ENCODE assay signal across 26 mouse cellular contexts in the genomic region with DNA sequence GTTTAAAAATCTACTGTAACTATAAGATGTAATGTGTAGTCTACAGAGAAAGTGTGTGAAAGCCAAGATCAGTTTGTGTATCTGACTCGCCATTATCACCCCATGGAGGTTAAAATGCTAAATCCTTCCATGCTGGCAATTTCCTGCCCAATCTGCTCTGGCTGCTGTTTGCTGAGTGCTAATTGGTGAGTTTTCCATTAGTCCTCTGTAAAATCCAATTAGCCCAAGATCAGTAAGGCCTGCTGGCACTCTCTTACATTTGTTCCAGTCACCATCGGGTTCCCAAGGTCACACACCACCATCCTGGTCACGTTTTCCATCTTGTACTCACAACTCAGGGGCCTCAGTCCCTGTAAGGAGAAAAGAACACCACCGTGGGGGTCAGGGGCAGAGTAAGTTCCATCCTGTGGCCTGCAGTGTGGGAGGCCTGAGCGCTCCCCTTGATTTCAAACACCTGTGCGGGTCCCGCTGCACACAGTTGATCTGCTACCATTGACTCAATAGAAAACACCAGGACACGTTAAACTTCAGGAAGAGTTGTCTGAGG.
A peak's percentile ranks its signal among the peaks of the same experiment; 100 is the strongest.
DNase-seq lines count a peak whose midpoint lies in the region; ATAC-seq and TF ChIP-seq lines count a peak whose summit lies in the region.
"Had no signal": no experiment of that assay in that cellular context is flagged by ENCODE, and none has a peak within 500 bp of the region (broad histone marks: within the 10 kb centered on the region; RNA-seq: fewer than 3 reads in every experiment).

No protein-coding gene starts in this region.

- H3K9me3 ChIP-seq in hindbrain, embryonic 10.5 days, result no peaks in the 10 kb centered on the region
- H3K9me3 ChIP-seq in hindbrain, embryonic 11.5 days (ENCODE audit: control insufficient read depth, low read length), result no peaks in the 10 kb centered on the region
- H3K9me3 ChIP-seq: embryonic facial prominence, embryonic 13.5 days; heart, embryonic 10.5 days; limb, embryonic 13.5 days; liver, embryonic 12.5 days; midbrain, embryonic 10.5 days had no signal

- no peaks in the 10 kb centered on the region for H3K27me3 ChIP-seq in hindbrain, embryonic 10.5 days (ENCODE audit: insufficient read depth, poor library complexity, severe bottlenecking)
- H3K27me3 ChIP-seq in hindbrain, embryonic 11.5 days (ENCODE audit: control insufficient read depth, insufficient read depth, low read length), result no peaks in the 10 kb centered on the region
- H3K27me3 ChIP-seq: embryonic facial prominence, embryonic 13.5 days; liver, embryonic 12.5 days had no signal

- no peak for TF ChIP-seq CTCF in brain, embryonic 14.5 days (IDR thresholded peaks at IDR 0.05; ENCODE audit: borderline replicate concordance, extremely low read depth, insufficient read depth, insufficient read length)

- TF ChIP-seq POLR2A in brain, embryonic 14.5 days (IDR thresholded peaks at IDR 0.05; ENCODE audit: borderline replicate concordance, extremely low read depth, insufficient read depth, insufficient read length, poor library complexity, severe bottlenecking), result no peak

- H3K4me2 ChIP-seq in hindbrain, embryonic 11.5 days (replicated peaks; ENCODE audit: low read depth, low read length), result no peak overlapping the region
- H3K4me2 ChIP-seq: embryonic facial prominence, embryonic 13.5 days; limb, embryonic 13.5 days; liver, embryonic 12.5 days had no signal

- no peak overlapping the region for H3K4me3 ChIP-seq in hindbrain, embryonic 10.5 days
- no peak overlapping the region for H3K4me3 ChIP-seq in hindbrain, embryonic 11.5 days (ENCODE audit: low read depth, low read length)
- H3K4me3 ChIP-seq: embryonic facial prominence, embryonic 13.5 days; erythroblast, embryonic 14.5 days; gastrocnemius, adult 2 months; heart, embryonic 10.5 days; limb, embryonic 13.5 days; liver, embryonic 12.5 days; midbrain, embryonic 10.5 days had no signal

- H3K4me1 ChIP-seq in hindbrain, embryonic 10.5 days (replicated peaks), result no peaks in the 10 kb centered on the region
- no peaks in the 10 kb centered on the region for H3K4me1 ChIP-seq in hindbrain, embryonic 11.5 days (replicated peaks; ENCODE audit: control insufficient read depth, insufficient read depth, low read length)
- H3K4me1 ChIP-seq: embryonic facial prominence, embryonic 13.5 days; heart, embryonic 10.5 days; liver, embryonic 12.5 days; midbrain, embryonic 10.5 days had no signal

- no peak for ATAC-seq in hindbrain, embryonic 11.5 days (ENCODE audit: low FRiP score)
- ATAC-seq: activated CD4-positive, CD25-positive, alpha-beta regulatory T cell, adult 4 months; inflammation-experienced regulatory T-cells, adult 6 months; liver, embryonic 12.5 days had no signal

- H3K9ac ChIP-seq in hindbrain, embryonic 11.5 days (ENCODE audit: low read depth, low read length), result no peak overlapping the region
- H3K9ac ChIP-seq: embryonic facial prominence, embryonic 13.5 days; limb, embryonic 13.5 days; liver, embryonic 12.5 days had no signal

- no peak overlapping the region for H3K27ac ChIP-seq in hindbrain, embryonic 10.5 days
- no peak overlapping the region for H3K27ac ChIP-seq in hindbrain, embryonic 11.5 days (ENCODE audit: low read depth, low read length)
- H3K27ac ChIP-seq: embryonic facial prominence, embryonic 13.5 days; gastrocnemius, adult 2 months; heart, embryonic 10.5 days; limb, embryonic 13.5 days; liver, embryonic 12.5 days; midbrain, embryonic 10.5 days had no signal

- no peaks in the 10 kb centered on the region for H3K36me3 ChIP-seq in hindbrain, embryonic 10.5 days
- no peaks in the 10 kb centered on the region for H3K36me3 ChIP-seq in hindbrain, embryonic 11.5 days (ENCODE audit: control insufficient read depth, insufficient read depth, low read length)
- H3K36me3 ChIP-seq: embryonic facial prominence, embryonic 13.5 days; heart, embryonic 10.5 days; limb, embryonic 13.5 days; liver, embryonic 12.5 days; midbrain, embryonic 10.5 days had no signal

- 66% methylated on average over 8 of the region's 8 CpGs for WGBS in hindbrain, embryonic 10.5 days
- 63% methylated on average over 8 of the region's 8 CpGs for WGBS in hindbrain, embryonic 11.5 days

- DNase-seq in hindbrain, embryonic 10.5 days (ENCODE audit: low spot score), result peak; percentile 8
- no peak for DNase-seq in hindbrain, embryonic 11.5 days (ENCODE audit: low spot score)
- DNase-seq in MN1 (ENCODE audit: low spot score), result peak; percentile 61
- peak; percentile 50 for DNase-seq in brain, embryonic 14.5 days (ENCODE audit: low read depth)
- DNase-seq in hindlimb bud, embryonic 11.5 days (ENCODE audit: extremely low spot score, low read depth, low spot score), result peak; percentile 73
- DNase-seq in thymus, postnatal 0 days (ENCODE audit: low spot score), result no peak
- DNase-seq in gastrocnemius, postnatal 10 days, result no peak
- DNase-seq: adrenal gland, adult 8-10 months; cerebellum, adult 8-10 months; cerebellum, postnatal 36 days; gastrocnemius, adult 2 months; kidney, adult 9 months; kidney, postnatal 36 days; layer of hippocampus, postnatal 36 days; lung, adult 18-20 months; lung, postnatal 10 days; right cerebral cortex, postnatal 25 days; thymus, postnatal 25 days had no signal

Comparison
In these comparisons a context has a peak if more than half of its experiments do, and no peak if none do; other contexts are left out.
1. DNase-seq: peak in hindbrain, embryonic 10.5 days (single experiment), MN1 (single experiment), brain, embryonic 14.5 days (single experiment) and hindlimb bud, embryonic 11.5 days (single experiment); none in hindbrain, embryonic 11.5 days (single experiment), thymus, postnatal 0 days (single experiment) and gastrocnemius, postnatal 10 days (single experiment).